Mouse (Mus musculus) liver, adult (tissue): ENCODE measurements around the gene Mlph.

Experiments used
- GATA4 ChIP-seq: IDR thresholded peaks from 2 replicates; pipeline ENCODE4 v1.6.1; 2014; ENCODE audit warnings: mild to moderate bottlenecking, low read length; ENCODE audit not compliant: insufficient replicate concordance

Mlph gene

DNA sequence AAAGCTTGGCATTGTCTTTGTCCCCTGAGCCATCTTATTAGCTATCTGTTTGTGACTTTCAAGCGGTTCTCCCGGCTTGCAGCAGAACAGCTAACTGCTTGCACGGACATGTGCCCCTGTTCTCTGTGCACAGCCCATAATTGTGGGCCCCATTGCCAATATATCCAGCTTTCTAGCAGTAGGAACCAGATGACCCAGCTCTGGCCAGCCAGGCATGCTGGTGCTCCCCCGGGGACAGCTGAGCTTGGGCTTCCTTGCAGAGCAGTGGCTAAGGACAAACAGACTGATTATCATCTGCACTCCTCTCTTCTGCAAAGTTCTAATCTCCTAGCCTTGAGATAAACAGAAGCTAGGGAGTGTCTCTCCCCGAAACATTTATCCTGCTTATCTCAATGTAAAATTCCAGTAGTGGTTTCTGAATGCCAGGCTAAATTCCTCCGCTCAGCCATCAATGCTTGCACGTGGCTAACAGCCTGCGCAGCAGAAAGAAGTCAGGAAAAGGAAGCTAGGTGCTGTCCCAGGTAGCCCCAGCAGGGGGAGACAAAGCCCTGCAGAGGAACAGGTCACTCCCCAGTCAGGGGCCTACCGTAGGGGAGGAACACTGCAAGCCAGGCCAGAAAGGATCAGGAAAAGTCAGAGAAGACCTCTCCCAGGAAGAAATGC, 58.2 kb downstream of the Mlph start:
- TF ChIP-seq GATA4: no peak

- no peak for TF ChIP-seq GATA4
Observed at GRCm38 (mm10) chr1:90973574-90973911, 58.7 kb downstream of the Mlph start.

- TF ChIP-seq GATA4: no peak
Observed at GRCm38 (mm10) chr1:90974906-90975649, 60.2 kb downstream of the Mlph start.

- no peak for TF ChIP-seq GATA4
Observed at GRCm38 (mm10) chr1:90975960-90976359, 61.1 kb downstream of the Mlph start.

DNA sequence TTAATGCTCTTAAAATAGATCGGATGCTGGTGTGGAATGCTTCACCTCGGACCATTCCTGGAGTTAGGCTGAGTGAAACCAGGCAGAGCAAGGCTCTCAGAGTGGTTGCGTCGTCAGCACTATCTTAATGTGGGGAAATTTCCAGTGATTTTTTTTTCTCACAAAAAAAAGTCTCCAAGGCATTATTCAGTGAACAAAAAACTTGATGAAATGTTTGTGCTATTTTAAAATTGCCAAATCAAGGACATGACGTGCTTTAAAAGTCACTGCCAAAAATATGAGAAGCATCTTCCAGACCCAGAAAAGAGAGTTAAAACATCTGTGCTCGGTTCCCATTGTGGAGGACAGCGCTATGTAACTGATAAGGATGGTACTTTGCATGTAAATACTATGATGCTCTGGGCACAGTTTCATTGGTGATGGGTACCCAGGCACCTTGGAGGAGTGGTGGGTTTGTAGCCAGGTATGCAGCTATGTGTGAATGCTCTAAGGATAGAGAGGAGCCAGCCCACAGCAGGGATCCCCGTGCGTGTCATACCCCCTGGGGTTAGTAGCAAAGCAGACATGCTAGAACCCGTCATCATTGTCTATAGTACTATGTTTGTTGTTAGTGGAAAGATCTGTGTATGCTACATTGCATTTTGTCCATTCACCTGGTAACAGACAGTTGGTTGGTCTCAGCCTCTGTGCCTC, 65.9 kb downstream of the Mlph start:
- no peak for TF ChIP-seq GATA4

GRCm38 (mm10) chr1:90981346-90981745, 66.5 kb downstream of the Mlph start:
- no peak for TF ChIP-seq GATA4

DNA sequence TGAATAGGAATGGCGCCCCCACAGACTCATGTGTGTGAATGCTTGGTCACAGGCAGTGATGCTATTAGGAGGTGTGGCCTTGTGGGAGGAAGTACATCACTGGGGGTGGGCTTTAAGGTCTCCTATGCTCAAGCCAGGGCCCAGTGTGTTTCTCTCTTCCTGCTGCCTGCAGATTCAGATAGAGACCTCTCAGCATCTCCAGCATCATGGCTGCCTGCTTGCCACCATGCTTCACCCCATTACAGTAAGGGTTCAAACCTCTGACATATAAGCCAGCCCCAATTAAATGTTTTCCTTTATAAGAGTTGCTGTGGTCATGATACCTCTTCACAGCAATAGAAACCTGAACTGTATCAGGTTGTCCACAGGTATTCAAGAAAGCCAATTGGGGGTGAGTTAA, 81.0 kb downstream of the Mlph start:
- no peak for TF ChIP-seq GATA4

DNA sequence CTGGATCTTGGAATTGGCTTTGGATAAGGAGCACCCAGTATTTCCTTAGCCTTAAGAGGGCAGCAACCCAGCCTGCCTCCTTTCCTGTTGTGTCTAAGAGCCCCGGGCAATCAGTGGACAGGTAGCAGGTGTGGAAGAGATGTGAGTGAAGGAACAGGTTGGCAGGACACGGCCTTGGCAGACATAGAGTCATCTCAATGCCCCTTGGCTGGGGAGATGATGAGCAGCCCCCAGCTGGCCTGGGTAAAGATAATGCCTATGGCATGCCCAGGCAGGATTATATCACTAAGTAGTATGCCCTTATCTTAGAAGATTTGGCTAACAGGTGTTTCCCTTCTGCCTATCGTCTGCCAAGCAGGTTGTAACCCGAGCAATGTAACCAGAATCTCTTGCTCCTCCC, 82.3 kb downstream of the Mlph start:
- no peak for TF ChIP-seq GATA4

DNA sequence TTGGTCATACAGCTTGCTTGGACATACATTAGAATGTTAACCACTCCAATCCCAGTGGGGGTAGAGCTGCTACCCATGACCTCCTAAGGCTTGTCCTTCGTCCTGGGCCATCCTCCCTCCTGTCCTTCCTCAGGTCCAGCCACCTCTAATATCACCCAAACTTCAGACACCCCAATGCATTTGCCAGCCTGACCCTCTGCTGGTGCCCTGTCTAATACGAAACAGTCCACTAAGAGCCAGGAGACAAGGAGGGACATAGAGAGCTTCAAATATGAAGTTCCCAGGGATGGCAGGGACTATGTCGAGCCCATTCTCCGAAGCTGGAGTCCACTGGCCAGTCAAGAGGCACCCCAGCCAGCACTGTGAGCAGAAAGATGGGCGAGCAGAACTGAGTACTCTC, 82.8 kb downstream of the Mlph start:
- TF ChIP-seq GATA4: no peak

DNA sequence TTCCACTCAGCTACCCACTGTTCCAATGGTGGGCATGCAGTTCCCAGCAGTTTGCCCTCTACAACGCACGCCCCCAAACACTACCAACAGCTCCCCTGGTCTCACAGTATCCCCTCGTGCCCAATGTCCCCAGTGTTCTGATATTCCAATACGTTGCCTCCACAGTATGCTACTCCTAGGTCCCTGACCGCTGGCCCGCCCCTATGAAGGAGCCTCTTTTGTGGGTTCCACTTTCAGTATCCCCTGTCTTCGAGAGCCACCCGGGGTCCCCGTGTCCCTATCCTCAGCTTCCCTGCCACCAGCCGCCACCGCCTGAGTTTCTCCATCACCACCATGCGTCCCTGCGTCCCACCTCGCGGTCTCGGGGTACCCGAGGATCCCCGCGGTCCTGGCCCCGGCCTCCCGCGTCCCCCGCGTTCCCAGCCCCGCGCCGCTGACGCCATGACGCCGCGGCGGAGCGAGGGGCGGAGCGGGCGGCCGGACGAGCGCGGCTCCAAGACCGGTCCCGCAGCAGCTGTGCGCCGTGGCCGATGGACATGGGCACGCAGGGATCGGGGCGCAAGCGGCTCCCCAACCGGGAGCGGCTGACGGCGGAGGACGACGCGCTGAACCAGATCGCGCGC, 83.5 kb downstream of the Mlph start, which contains the start of gene Lrrfip1:
Gene Lrrfip1 (plus strand): TSS at position 470 of the 623 bp plus-strand sequence.
- no peak for TF ChIP-seq GATA4

DNA sequence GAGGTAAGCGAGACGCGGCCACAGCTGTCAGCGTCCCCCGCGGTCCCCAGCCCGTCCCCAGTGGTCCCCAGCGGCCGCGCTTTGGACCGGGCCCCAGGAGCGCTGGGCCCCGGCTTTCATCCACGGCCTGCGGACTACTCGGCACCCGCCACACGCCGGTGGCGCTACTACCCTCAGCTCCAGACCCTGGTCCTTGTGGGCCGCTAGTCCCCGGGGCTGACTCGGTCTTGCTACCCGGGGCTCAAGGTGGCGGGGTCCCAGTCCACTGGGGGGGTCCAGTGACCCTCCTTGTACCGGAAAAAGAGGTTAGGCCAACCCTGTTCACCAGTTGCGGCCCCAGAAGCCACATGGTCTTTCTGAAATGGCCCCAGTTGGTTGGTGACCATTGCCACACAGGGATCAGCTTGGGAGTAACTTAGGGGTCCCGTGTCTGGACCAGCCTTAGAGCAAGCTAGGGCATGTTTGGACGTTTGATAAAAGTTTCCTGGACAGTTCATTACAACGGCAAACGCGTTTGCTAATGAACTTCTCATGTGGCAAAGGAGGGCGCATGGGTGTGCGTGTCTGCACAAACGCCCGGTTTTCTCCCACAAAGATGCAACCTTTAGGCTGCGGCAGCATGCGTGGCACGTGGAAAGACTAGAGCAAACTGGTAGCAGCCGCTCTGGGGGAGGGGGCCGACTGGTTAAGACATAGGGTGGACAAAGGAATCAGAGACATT, 84.2 kb downstream of the Mlph start:
- TF ChIP-seq GATA4: no peak

DNA sequence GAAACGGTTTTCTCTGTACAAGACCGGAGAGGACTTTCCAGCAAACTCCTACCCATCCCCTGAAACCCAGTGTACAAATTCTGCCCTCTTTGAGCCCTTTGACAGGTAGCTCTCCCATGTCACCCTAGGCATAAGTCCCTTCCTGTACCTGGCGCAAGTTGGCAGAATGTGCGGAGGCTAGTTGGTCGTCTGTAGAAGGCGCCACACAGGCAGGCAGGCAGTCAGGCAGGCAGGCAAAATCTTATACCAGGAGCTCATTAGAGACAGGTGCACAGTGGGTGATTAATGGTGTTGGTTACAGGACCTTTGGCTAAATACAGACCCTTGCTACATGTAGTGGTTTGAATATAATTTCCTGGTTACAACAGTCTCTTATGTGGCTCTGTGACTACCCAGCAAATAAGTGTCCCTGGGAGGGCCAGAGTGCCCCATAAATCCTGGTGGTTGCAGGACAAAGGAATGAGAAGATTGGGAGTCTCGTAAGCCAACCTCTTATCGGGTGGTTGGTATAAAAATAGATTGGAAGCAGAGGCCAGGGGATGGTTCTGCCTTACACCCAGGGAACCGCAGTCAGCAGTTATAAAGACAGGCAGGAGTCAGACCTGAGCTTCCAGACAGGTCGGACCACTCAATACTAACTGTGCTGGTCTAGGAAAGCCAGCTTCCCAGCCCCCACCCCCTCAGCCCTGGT, 85.2 kb downstream of the Mlph start:
- TF ChIP-seq GATA4: no peak
